Mouse (Mus musculus) Patski (cell line): ENCODE data around the gene Pald1. TPM values are rescaled to one million over a fixed set of nuclear protein-coding genes. Genes with fewer than 3 reads are reported as not detected.

ENCODE experiments used
- ATAC-seq: fragments of 100-300 bp; one replicate; pipeline ENCODE4 v1.8.0; 2021
- CTCF ChIA-PET: fragments of 350-600 bp; sonication (Branson Sonifier 250); formaldehyde crosslinking; loops from one replicate; lab custom pipeline; 2022; ENCODE audit warnings: inconsistent platforms; lab: Charles Lee
- POLR2A ChIA-PET: fragments of 350-600 bp; sonication (Branson Sonifier 250); formaldehyde crosslinking; loops from one replicate; lab custom pipeline; 2022; ENCODE audit warnings: antibody characterized with exemption, inconsistent platforms; lab: Charles Lee
- DNase-seq: peaks from one replicate; pipeline ENCODE4 v3.0.0-alpha.2; 2011; ENCODE audit warnings: low read depth, low spot score
- H3K27me3 ChIP-seq: fragments of 371-371 bp; one replicate; pipeline ENCODE4 v1.5.1; 2021
- CTCF ChIP-seq: fragments of 100-300 bp; IDR thresholded peaks from one replicate; pipeline ENCODE4 v1.5.1; 2021
- in situ Hi-C: fragments of 300-500 bp; cut with MboI; formaldehyde crosslinking; loops from 3 replicates; pipeline ENCODE4 v1.11.1; 2018; ENCODE audit warnings: low pct_unique_long_range_greater_than_20kb, mixed read lengths
- polyA plus RNA-seq: library from polyadenylated mRNA; unstranded; gene quantifications from one replicate; pipeline ENCODE4 v1.2.3, GENCODE M21; 2021

Pald1 gene
- polyA plus RNA-seq, 1 experiment from 2014 or later: 14.5 TPM

DNA sequence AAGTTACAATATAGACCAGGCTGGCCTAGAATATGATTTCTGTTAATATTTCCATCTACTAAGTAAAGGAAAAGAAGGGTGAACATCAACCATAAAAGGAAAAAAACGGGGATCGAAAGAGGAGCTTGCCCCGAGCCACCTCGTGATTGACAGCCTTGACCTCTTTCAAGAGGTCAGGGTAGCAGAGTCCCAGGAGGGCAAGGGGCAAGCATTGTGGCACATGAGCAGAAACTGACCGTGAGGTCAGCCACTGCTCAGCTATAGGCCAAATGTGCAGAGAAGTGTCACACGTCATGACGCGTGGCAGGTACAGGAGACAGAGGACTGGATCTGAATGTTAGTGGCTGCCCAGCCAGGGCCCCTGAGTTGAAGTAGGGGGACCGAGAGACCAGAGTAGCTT, 43.1 kb downstream of the Pald1 start:
- in situ Hi-C loops: loop anchor here (5.0 kb wide), 1 partner anchor 57 kb away; no protein-coding TSS in a partner anchor
- ChIA-PET CTCF (interaction anchor here (1.1 to 2.4 kb wide), 7 partner anchors 40 to 141 kb away, joined by 3 to 12 read pairs (median 4); no protein-coding TSS in a partner anchor), POLR2A (interaction anchor here (1.5 kb wide), 1 partner anchor 59 kb away, joined by 3 read pairs; no protein-coding TSS in a partner anchor)
- ATAC-seq: no peak
- no peak for DNase-seq
- H3K27me3 ChIP-seq: no peaks in the 10 kb centered on the region
- TF ChIP-seq CTCF: no peak

DNA sequence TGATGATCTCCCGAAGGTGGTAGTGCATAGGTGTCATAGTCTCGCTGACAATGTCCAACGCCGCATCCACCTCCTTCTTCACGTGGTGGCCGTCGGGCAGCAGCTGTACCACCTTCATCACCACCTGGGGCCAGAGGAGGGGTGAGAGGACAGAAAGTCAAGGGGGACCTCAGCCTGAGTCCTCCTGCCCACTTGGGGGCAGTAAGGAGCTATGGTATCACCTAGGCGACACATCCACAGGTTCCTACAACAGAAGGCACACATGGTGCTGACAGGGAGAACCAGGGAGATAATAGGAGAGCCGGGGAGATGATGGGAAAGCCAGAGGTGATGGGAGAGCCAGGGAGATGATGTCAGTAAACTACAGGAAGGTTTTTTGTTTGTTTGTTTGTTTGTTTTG, 44.1 kb downstream of the Pald1 start:
- no peak for TF ChIP-seq CTCF
- POLR2A ChIA-PET: interaction anchor here (1.5 kb wide), 1 partner anchor 60 kb away, joined by 3 read pairs; no protein-coding TSS in a partner anchor
- H3K27me3 ChIP-seq: no peaks in the 10 kb centered on the region
- ATAC-seq (no peak), DNase-seq (no peak)
- in situ Hi-C loops: no loop called here
- CTCF ChIA-PET: interaction anchor here (1.1 to 2.4 kb wide), 4 partner anchors 59 to 140 kb away, joined by 3 to 12 read pairs (median 6); no protein-coding TSS in a partner anchor

GRCm38 (mm10) chr10:61337665-61338064, 45.7 kb downstream of the Pald1 start:
- DNase-seq: no peak
- POLR2A ChIA-PET: no interaction called here
- CTCF ChIA-PET: interaction anchor here (1.1 to 4.4 kb wide), 3 partner anchors 20 to 138 kb away, joined by 3 to 35 read pairs (median 12); no protein-coding TSS in a partner anchor
- no peak for TF ChIP-seq CTCF
- ATAC-seq: no peak
- H3K27me3 ChIP-seq: no peaks in the 10 kb centered on the region
- in situ Hi-C loops: no loop called here

GRCm38 (mm10) chr10:61336592-61336991, 46.7 kb downstream of the Pald1 start:
- no peak for TF ChIP-seq CTCF
- no peak for ATAC-seq
- in situ Hi-C loops: no loop called here
- POLR2A ChIA-PET: no interaction called here
- no peaks in the 10 kb centered on the region for H3K27me3 ChIP-seq
- DNase-seq: no peak
- CTCF ChIA-PET: interaction anchor here (0.8 to 4.4 kb wide), 11 partner anchors 13 to 146 kb away, joined by 3 to 35 read pairs (median 3); no protein-coding TSS in a partner anchor

DNA sequence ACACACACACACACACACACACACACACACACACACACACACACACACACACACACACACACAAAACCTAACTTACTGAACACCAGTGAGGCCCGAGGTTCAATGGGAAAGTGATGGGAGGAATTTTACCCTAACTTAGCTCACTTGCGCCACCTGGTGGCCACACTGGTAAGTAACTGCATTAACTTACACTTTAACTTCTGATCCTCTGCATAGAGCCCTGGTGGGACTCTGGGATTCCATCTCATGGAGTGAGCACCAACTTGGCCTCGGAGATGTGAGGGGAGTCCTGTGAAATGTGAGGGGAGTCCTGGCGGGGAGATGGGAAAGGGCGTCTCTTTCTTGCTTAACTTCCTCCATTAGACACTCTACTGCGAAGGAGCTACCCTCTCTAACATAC, 47.2 kb downstream of the Pald1 start:
- CTCF ChIA-PET: interaction anchor here (0.8 to 4.4 kb wide), 10 partner anchors 13 to 145 kb away, joined by 3 to 35 read pairs (median 4); no protein-coding TSS in a partner anchor
- ATAC-seq (no peak), DNase-seq (peak; percentile 35)
- H3K27me3 ChIP-seq: no peaks in the 10 kb centered on the region
- no peak for TF ChIP-seq CTCF
- in situ Hi-C loops: no loop called here
- POLR2A ChIA-PET: no interaction called here

GRCm38 (mm10) chr10:61334545-61334944, 48.8 kb downstream of the Pald1 start:
- in situ Hi-C loops: loop anchor here (5.0 kb wide), 1 partner anchor 137 kb away; no protein-coding TSS in a partner anchor
- H3K27me3 ChIP-seq: no peaks in the 10 kb centered on the region
- DNase-seq (no peak), ATAC-seq (no peak)
- CTCF ChIA-PET: interaction anchor here (0.8 to 4.4 kb wide), 4 partner anchors 59 to 135 kb away, joined by 3 to 35 read pairs (median 8); no protein-coding TSS in a partner anchor
- POLR2A ChIA-PET: interaction anchor here (1.3 kb wide), 1 partner anchor 119 kb away, joined by 3 read pairs; no protein-coding TSS in a partner anchor
- no peak for TF ChIP-seq CTCF

GRCm38 (mm10) chr10:61331046-61331445, 52.3 kb downstream of the Pald1 start:
- TF ChIP-seq CTCF: no peak
- no peaks in the 10 kb centered on the region for H3K27me3 ChIP-seq
- in situ Hi-C loops: loop anchor here (5.0 kb wide), 1 partner anchor 134 kb away; no protein-coding TSS in a partner anchor
- ChIA-PET CTCF (interaction anchor here (1.1 to 3.3 kb wide), 3 partner anchors 44 to 132 kb away, joined by 3 to 16 read pairs (median 3); no protein-coding TSS in a partner anchor), POLR2A (interaction anchor here (1.2 kb wide), 1 partner anchor 56 kb away, joined by 3 read pairs; no protein-coding TSS in a partner anchor)
- DNase-seq (no peak), ATAC-seq (no peak)

DNA sequence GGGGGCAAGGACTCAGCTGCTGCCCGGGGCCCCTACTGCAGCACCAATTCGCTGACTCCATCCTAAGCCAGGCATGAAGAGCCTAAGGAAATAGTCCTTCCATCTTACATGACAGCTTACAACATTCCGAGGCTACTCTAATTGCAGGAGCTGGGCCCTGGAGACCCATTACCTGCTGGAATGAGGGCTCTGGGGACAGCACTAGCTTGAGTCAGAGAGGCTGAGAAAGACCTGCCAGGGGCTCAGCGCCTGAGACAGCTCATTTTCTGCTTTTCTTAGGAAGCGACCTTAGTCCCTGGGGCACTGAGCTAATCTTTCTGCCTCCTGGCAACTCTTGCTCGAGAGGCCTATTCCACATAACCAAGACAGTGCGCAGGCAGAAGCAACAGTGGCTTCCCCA, 54.4 kb downstream of the Pald1 start:
- DNase-seq (no peak), ATAC-seq (peak; percentile 48)
- CTCF ChIA-PET: no interaction called here
- in situ Hi-C loops: no loop called here
- no peaks in the 10 kb centered on the region for H3K27me3 ChIP-seq
- POLR2A ChIA-PET: interaction anchor here (0.8 to 0.9 kb wide), 2 partner anchors 57 to 98 kb away, joined by 3 read pairs; no protein-coding TSS in a partner anchor
- TF ChIP-seq CTCF: no peak

GRCm38 (mm10) chr10:61327545-61327944, 55.8 kb downstream of the Pald1 start:
- no peak for TF ChIP-seq CTCF
- DNase-seq (no peak), ATAC-seq (no peak)
- ChIA-PET CTCF (interaction anchor here (1.1 to 4.2 kb wide), 3 partner anchors 52 to 128 kb away, joined by 3 to 12 read pairs (median 4); partner anchors contain the start of gene Adamts14), POLR2A (no interaction called here)
- in situ Hi-C loops: no loop called here
- H3K27me3 ChIP-seq: no peaks in the 10 kb centered on the region

DNA sequence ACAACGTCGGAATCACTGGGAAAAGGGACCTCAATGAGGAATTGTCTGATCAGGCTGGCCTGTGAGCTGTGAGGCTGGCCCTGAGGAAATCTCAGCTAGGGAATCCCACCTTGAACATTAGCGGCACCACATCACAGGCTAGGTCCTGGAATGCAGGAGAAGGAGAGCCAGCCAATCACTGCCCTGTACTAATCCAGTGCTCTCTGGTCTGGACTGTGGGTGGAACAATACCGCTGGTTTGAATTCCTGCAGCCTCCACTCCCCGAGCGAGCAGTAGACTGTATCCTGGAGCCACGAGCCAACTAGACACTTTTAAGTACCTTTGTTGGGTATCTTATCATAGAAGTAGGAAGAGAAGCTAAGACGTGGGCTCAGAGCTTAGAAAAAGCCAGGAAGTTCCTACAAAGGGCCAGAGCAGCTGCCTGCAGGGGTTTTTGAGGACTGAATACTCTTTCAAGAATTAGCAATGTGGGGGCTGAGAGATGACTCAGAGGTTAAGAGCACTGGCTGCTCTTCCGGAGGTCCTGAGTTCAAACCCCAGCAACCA, 57.5 kb downstream of the Pald1 start:
- H3K27me3 ChIP-seq: no peaks in the 10 kb centered on the region
- ATAC-seq: no peak
- ChIA-PET CTCF (interaction anchor here (0.7 to 4.2 kb wide), 4 partner anchors 52 to 128 kb away, joined by 3 to 12 read pairs (median 4); partner anchors contain the start of gene Adamts14), POLR2A (no interaction called here)
- no peak for TF ChIP-seq CTCF
- in situ Hi-C loops: no loop called here
- DNase-seq: no peak

DNA sequence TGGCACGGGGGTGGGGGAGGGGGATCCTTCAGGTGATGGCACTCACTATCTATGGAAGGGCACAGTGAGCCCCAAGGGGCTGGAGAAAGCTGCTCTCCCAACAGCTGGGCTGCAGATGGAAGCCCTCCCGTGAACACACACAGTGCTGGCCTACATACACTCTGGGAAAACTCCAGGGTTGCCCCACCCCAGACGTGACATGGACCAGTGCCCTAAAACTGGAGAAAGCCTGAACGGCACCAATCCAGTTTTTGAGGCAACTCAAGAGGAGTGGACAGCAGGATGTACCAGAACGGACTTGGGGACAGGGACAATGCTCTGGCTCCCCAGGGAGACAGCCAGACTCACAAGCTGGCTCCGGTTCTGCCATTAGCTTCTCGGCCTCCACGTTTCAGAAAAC, 58.6 kb downstream of the Pald1 start:
- ATAC-seq (no peak), DNase-seq (no peak)
- TF ChIP-seq CTCF: no peak
- POLR2A ChIA-PET: interaction anchor here (0.6 kb wide), 1 partner anchor 349 kb away, joined by 3 read pairs; no protein-coding TSS in a partner anchor
- CTCF ChIA-PET: interaction anchor here (4.2 kb wide), 1 partner anchor 125 kb away, joined by 12 read pairs; no protein-coding TSS in a partner anchor
- in situ Hi-C loops: no loop called here
- no peaks in the 10 kb centered on the region for H3K27me3 ChIP-seq
